In the genomic region with DNA sequence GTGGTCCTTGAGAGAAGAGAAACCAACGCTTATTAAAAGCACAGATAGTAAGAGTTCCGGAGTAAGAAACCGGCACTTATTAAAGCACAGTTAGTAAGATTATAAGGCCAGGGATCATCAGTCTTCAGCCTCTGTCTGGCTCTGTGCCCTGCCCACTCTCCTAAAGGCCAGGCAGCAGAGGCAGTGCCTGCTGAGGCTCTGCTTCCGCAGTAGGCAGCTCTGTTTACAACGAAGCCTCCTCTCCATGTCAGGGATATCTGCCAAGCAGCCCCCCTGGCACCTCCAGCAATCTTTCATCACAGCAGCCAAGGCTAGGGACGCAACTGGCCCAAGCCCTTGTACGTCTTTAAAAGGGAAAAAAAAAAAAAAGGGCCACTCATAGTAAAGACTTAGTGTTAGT, we compare ENCODE assay signal across 25 mouse cellular contexts.
A peak's percentile ranks its signal among the peaks of the same experiment; 100 is the strongest.
DNase-seq lines count a peak whose midpoint lies in the region; ATAC-seq and TF ChIP-seq lines count a peak whose summit lies in the region.
"Had no signal": no experiment of that assay in that cellular context is flagged by ENCODE, and none has a peak within 500 bp of the region (broad histone marks: within the 10 kb centered on the region; RNA-seq: fewer than 3 reads in every experiment).

No protein-coding gene starts in this region.

- H3K4me3 ChIP-seq in lung, embryonic 14.5 days (ENCODE audit: low read depth, low read length) = no peak overlapping the region
- no peak overlapping the region for H3K4me3 ChIP-seq in kidney, embryonic 16.5 days (ENCODE audit: low read length)
- H3K4me3 ChIP-seq: erythroblast, embryonic 14.5 days; heart, embryonic 15.5 days; intestine, embryonic 15.5 days; limb, embryonic 13.5 days; midbrain, embryonic 10.5 days; midbrain, embryonic 15.5 days had no signal

- no peak; the same call in 1 of the 2 replicates for ATAC-seq in lung, embryonic 14.5 days (ENCODE audit: insufficient read depth)
- ATAC-seq in kidney, embryonic 16.5 days (ENCODE audit: low FRiP score, low TSS enrichment) = no peak
- ATAC-seq: forebrain, embryonic 16.5 days; hindbrain, embryonic 16.5 days; intestine, embryonic 15.5 days; midbrain, embryonic 15.5 days had no signal

- H3K9ac ChIP-seq in lung, embryonic 14.5 days = no peak overlapping the region
- H3K9ac ChIP-seq in kidney, embryonic 16.5 days (replicated peaks; ENCODE audit: low read length) = no peak overlapping the region
- H3K9ac ChIP-seq: heart, embryonic 15.5 days; intestine, embryonic 15.5 days; limb, embryonic 13.5 days; midbrain, embryonic 15.5 days had no signal

- H3K27me3 ChIP-seq in lung, embryonic 14.5 days (ENCODE audit: insufficient read depth, low read length) = no peaks in the 10 kb centered on the region
- H3K27me3 ChIP-seq in kidney, embryonic 16.5 days (ENCODE audit: insufficient read depth, low read length) = no peaks in the 10 kb centered on the region
- H3K27me3 ChIP-seq: heart, embryonic 15.5 days; intestine, embryonic 15.5 days; limb, embryonic 13.5 days; midbrain, embryonic 15.5 days had no signal

- H3K36me3 ChIP-seq in lung, embryonic 14.5 days (ENCODE audit: insufficient read depth) = no peaks in the 10 kb centered on the region
- H3K36me3 ChIP-seq in kidney, embryonic 16.5 days (ENCODE audit: insufficient read depth, low read length) = no peaks in the 10 kb centered on the region
- H3K36me3 ChIP-seq: heart, embryonic 15.5 days; intestine, embryonic 15.5 days; limb, embryonic 13.5 days; midbrain, embryonic 10.5 days; midbrain, embryonic 15.5 days had no signal

- no peak overlapping the region for H3K27ac ChIP-seq in lung, embryonic 14.5 days (ENCODE audit: low read depth)
- no peak overlapping the region for H3K27ac ChIP-seq in kidney, embryonic 16.5 days (ENCODE audit: low read length)
- H3K27ac ChIP-seq: heart, embryonic 15.5 days; intestine, embryonic 15.5 days; limb, embryonic 13.5 days; midbrain, embryonic 15.5 days; stomach, postnatal 0 days had no signal

- no peak for TF ChIP-seq CTCF in lung, embryonic 14.5 days (IDR thresholded peaks at IDR 0.05; ENCODE audit: low read depth)

- WGBS in lung, embryonic 14.5 days = 53% methylated on average over 7 of the region's 7 CpGs
- WGBS in kidney, embryonic 16.5 days = 84% methylated on average over 7 of the region's 7 CpGs

- H3K4me2 ChIP-seq in lung, embryonic 14.5 days = no peak overlapping the region
- H3K4me2 ChIP-seq in kidney, embryonic 16.5 days (replicated peaks; ENCODE audit: low read depth, low read length) = no peak overlapping the region
- H3K4me2 ChIP-seq: heart, embryonic 15.5 days; intestine, embryonic 15.5 days; limb, embryonic 13.5 days; liver, embryonic 11.5 days; midbrain, embryonic 15.5 days had no signal

- DNase-seq in lung, embryonic 14.5 days = peak; percentile 43
- no peak for DNase-seq in lung, adult 18-20 months
- peak; percentile 22 for DNase-seq in adrenal gland, adult 8-10 months
- DNase-seq in adrenal gland, postnatal 14 days = peak; percentile 47
- DNase-seq in lung, postnatal 14 days = peak; percentile 5
- DNase-seq in gastrocnemius, adult 18-20 months (ENCODE audit: low spot score) = no peak
- DNase-seq: B cell, adult 2 months; cerebellum, adult 18-20 months; kidney, adult 8-10 months; kidney, postnatal 14 days; layer of hippocampus, adult 9-11 months; right cerebral cortex, postnatal 4 days; thymus, adult 18-20 months; thymus, postnatal 25 days had no signal

- no peaks in the 10 kb centered on the region for H3K4me1 ChIP-seq in lung, embryonic 14.5 days (ENCODE audit: insufficient read depth)
- H3K4me1 ChIP-seq in kidney, embryonic 16.5 days (ENCODE audit: insufficient read depth, low read length) = no peaks in the 10 kb centered on the region
- H3K4me1 ChIP-seq: heart, embryonic 15.5 days; intestine, embryonic 15.5 days; limb, embryonic 13.5 days; midbrain, embryonic 15.5 days had no signal

- H3K9me3 ChIP-seq in lung, embryonic 14.5 days (ENCODE audit: low read depth, low read length) = no peaks in the 10 kb centered on the region
- no peaks in the 10 kb centered on the region for H3K9me3 ChIP-seq in kidney, embryonic 16.5 days (ENCODE audit: low read length)
- H3K9me3 ChIP-seq: heart, embryonic 15.5 days; intestine, embryonic 15.5 days; limb, embryonic 13.5 days; midbrain, embryonic 10.5 days; midbrain, embryonic 15.5 days had no signal

Comparison
In these comparisons a context has a peak if more than half of its experiments do, and no peak if none do; other contexts are left out.
1. DNase-seq: peak in lung, embryonic 14.5 days (single experiment), adrenal gland, adult 8-10 months (single experiment), adrenal gland, postnatal 14 days (single experiment) and lung, postnatal 14 days (single experiment); none in lung, adult 18-20 months (0 of 2) and gastrocnemius, adult 18-20 months (single experiment).